Mouse (Mus musculus): ENCODE data around the gene Spata33. TPM values are rescaled to one million over a fixed set of nuclear protein-coding genes. Genes with fewer than 3 reads are reported as not detected.
A peak's percentile ranks its signal among the peaks of the same experiment; 100 is the strongest.

The Spata33 gene
- polyA plus RNA-seq, 1 experiment: 6.8 TPM

DNA sequence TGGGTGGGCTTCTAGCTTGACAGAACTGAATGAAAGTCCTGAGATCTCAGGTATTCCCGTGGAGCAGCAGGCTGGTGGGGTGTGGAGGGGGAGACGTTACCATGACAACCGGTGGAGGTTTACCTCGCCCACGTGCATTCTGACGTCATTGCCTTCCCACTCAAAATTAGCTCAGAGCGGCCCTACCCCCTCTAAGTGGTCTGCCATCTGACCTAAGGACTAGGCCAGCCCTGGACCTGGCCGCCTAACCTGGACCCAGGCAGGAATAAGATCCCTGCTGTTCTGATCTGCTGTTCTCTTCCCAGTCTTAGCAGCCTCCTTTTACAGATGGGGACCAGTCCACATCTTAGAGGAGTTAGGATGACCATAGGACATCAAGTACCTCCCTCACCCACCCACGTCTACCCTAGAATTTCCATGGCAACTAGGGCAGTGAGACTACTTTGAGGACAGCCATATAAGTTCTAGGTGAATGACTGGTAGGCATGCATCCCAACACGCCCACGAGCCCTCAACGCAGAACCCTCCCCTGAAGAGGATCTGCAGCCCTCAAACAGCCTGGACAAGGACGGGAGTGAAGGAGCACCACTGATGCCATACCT is 22.4 kb downstream of the Spata33 start:
- TF ChIP-seq CTCF (IDR thresholded peaks at IDR 0.05; ENCODE audit: borderline replicate concordance, extremely low read depth, insufficient read depth, insufficient read length) (no peak), POLR2A (IDR thresholded peaks at IDR 0.05; ENCODE audit: borderline replicate concordance, extremely low read depth, insufficient read depth, insufficient read length, poor library complexity, severe bottlenecking) (no peak)
- peak; percentile 39 for DNase-seq (ENCODE audit: low read depth)

DNA sequence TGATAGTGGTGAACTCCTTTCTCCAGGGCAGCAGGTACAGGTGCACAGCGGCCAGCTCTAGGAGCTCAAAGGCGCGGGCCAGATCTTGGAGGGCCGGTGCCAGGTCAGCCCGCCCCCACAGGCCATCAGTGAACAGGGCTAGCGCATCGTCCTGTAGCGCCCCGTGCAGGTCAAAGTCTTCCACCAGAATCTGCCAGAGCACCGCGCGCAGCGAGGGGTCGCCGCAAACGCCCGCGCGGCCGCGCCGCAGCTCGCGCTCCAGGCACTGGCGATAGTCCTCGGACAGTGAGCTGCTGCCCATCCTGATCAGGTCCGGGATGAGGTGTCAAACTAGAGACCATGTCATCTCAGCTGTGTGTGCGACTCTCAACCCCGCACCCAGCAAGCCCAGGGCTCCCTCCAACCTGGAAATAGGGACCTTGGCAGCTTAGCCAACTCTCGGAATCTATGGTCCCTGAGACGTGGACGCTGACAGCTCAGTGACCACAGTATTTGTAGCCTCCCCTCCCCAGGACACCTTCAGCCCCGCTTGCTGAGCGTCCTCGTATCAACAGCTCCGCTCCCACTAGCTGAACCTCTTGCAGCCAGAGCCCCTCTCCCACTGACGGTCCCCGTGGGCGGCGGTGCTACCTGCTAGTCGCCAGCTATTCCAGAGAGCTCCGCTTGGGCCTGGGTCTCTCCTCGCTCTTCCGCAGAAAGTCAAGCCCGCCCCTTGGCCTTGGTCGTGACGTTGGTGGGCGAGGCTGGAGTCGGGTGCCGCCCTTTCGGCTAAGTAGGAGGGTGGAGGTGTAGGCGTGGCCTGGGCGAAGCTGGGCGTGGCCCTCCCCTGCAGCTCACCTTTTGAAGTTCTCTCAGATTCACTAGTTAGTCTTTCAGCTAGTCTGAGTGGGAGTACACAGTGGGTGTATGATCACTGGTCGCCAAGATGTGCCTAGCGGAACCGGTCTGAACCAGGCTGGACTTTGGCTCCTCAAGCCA is 23.2 kb downstream of the Spata33 start, which contains the start of gene Spata2l:
Gene Spata2l (minus strand): TSS at position 714 of the 978 bp plus-strand sequence.
- TF ChIP-seq POLR2A (IDR thresholded peaks at IDR 0.05; ENCODE audit: borderline replicate concordance, extremely low read depth, insufficient read depth, insufficient read length, poor library complexity, severe bottlenecking) (no peak), CTCF (IDR thresholded peaks at IDR 0.05; ENCODE audit: borderline replicate concordance, extremely low read depth, insufficient read depth, insufficient read length) (no peak)
- DNase-seq (ENCODE audit: low read depth): peak; percentile 84

DNA sequence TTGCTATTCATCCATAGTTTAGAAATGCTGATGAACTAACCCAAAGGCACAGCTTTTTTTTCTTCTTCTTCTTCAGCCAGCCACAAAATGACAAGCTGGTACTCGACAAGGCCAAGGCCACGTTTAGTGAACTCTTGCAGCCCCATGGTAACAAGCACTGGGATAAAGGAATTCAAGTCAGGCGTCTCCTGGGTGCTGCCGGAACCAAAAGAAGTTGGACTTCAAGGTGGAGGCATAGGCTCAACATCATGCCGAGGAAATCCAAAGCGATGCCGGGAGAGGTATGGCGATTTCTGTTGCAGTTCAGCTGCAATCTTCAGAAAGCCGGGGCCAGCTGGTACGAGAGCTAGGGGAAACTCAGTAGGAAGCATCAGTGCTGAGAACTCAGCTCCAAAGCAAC is 26.8 kb downstream of the Spata33 start:
- TF ChIP-seq POLR2A (IDR thresholded peaks at IDR 0.05; ENCODE audit: borderline replicate concordance, extremely low read depth, insufficient read depth, insufficient read length, poor library complexity, severe bottlenecking): no peak
- TF ChIP-seq CTCF (IDR thresholded peaks at IDR 0.05; ENCODE audit: borderline replicate concordance, extremely low read depth, insufficient read depth, insufficient read length): no peak
- no peak for DNase-seq (ENCODE audit: low read depth)

DNA sequence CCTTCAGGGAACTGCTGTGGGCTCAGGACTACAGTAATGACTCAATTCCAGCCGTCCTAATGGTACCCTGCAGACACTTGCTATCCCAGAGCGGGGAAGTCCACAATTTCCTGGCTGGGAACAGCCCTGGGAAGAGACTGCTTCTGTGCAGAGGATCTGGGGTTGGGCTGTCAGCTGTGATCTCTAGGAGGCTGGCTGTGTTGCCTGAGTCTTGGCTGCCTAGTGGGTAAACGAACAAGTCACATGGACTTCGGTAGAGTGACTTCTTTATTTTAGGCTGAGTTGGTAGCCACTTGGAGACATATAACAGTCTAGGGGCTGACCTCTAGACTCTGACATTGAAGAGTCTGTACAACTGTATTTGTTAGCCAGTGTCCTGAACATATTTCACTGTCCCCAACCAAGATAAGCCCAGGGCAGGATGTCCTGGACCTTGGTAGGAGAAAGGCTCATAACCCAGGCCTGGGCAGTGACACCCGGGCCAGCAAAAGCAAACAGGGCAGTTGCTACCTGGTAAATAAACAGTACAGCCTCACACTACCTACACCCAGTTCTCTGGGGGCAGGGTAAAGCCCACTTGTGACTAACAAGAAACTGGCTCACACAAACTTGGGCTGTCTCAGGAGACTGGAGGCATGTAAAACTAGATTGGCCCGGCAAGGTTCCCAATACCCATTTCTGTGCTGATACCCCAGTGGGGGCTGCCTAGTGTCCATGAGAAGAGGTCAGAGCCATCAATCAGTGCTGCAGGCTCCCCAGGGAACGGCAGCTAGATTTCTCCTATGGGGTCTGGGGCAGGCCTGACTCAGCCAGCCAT is 29.7 kb downstream of the Spata33 start:
- no peak for DNase-seq (ENCODE audit: low read depth)
- TF ChIP-seq POLR2A (IDR thresholded peaks at IDR 0.05; ENCODE audit: borderline replicate concordance, extremely low read depth, insufficient read depth, insufficient read length, poor library complexity, severe bottlenecking): no peak
- no peak for TF ChIP-seq CTCF (IDR thresholded peaks at IDR 0.05; ENCODE audit: borderline replicate concordance, extremely low read depth, insufficient read depth, insufficient read length)

DNA sequence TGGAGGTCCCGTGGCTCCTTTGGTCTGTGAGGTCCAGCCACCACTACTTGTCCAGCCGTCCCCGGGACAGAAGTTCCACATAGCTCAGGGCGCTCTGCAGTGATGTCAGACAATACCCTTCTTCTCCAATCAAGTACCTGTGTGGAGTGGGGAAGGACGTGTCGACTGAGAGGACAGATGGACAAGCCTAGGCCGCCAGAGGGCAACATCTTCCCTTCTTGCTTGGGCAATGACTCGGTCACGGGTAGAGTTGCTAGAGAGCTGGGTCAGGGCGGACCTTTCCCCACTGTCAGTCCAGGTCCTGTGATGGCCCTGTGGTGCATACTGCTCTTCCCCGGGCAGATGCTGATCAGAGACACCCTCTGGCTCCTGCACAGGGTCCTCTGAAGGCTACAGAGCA is 30.4 kb downstream of the Spata33 start:
- no peak for DNase-seq (ENCODE audit: low read depth)
- TF ChIP-seq POLR2A (IDR thresholded peaks at IDR 0.05; ENCODE audit: borderline replicate concordance, extremely low read depth, insufficient read depth, insufficient read length, poor library complexity, severe bottlenecking) (no peak), CTCF (IDR thresholded peaks at IDR 0.05; ENCODE audit: borderline replicate concordance, extremely low read depth, insufficient read depth, insufficient read length) (no peak)

DNA sequence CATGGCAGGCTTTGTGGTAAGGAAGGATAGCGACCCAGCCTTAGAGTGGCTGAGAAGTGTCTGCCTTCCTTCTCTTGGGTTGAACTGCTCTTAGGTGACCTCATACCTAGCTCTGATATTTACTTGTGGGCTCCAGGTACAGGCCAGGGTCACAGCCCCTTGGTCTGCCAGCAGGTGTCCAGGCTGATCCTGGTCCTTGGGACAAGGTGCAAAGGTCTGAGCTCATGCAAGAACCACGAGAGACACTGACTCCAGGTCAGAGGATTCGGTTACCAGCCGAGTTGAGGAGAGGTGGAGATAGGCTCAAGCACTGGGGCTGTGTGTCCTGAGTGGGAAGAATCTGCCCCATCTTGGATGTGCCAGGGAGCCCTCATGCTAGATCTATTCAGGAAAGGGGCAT is 31.8 kb downstream of the Spata33 start:
- TF ChIP-seq POLR2A (IDR thresholded peaks at IDR 0.05; ENCODE audit: borderline replicate concordance, extremely low read depth, insufficient read depth, insufficient read length, poor library complexity, severe bottlenecking) (no peak), CTCF (IDR thresholded peaks at IDR 0.05; ENCODE audit: borderline replicate concordance, extremely low read depth, insufficient read depth, insufficient read length) (no peak)
- DNase-seq (ENCODE audit: low read depth): no peak

DNA sequence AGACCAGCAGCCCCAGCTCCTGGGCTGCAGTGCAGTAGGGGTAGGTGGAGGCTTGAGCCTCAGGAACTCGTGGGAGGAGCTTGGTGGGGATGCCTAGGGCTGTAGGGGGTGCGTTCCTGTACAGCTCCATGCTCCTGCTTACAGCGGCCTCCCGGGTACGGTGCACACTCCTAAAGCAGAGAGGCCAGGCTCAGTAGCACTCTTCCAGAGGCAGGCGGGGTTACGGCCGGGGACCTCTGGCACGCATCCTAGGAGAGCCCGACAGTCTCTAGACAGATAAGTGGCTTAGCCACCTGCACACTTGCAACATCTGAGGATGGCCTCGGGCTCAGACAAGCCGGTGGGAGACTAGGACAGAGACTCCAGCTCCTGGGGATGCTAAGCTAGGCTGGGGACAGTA is 32.9 kb downstream of the Spata33 start:
- DNase-seq (ENCODE audit: low read depth): no peak
- no peak for TF ChIP-seq CTCF (IDR thresholded peaks at IDR 0.05; ENCODE audit: borderline replicate concordance, extremely low read depth, insufficient read depth, insufficient read length)
- TF ChIP-seq POLR2A (IDR thresholded peaks at IDR 0.05; ENCODE audit: borderline replicate concordance, extremely low read depth, insufficient read depth, insufficient read length, poor library complexity, severe bottlenecking): no peak

DNA sequence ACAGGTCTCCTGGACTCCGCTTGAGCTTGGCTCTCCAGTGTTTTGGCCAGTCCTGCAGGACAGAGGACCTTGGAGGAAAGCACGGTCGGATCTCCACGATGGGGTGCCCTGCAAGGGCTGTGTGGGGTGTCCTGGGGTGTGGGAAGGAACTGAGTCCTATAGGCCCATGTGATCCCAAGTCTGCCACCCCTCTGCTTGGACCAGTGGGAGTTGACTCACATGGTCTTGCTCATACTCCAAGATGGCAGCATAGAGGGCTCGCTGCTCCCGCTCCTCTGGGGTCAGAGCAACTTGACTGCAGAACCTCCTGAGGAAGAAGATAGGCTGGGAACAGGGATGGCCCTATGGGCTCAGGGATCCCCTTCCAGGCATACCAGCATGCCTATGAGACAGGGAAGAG is 35.1 kb downstream of the Spata33 start:
- TF ChIP-seq CTCF (IDR thresholded peaks at IDR 0.05; ENCODE audit: borderline replicate concordance, extremely low read depth, insufficient read depth, insufficient read length): no peak
- no peak for TF ChIP-seq POLR2A (IDR thresholded peaks at IDR 0.05; ENCODE audit: borderline replicate concordance, extremely low read depth, insufficient read depth, insufficient read length, poor library complexity, severe bottlenecking)

DNA sequence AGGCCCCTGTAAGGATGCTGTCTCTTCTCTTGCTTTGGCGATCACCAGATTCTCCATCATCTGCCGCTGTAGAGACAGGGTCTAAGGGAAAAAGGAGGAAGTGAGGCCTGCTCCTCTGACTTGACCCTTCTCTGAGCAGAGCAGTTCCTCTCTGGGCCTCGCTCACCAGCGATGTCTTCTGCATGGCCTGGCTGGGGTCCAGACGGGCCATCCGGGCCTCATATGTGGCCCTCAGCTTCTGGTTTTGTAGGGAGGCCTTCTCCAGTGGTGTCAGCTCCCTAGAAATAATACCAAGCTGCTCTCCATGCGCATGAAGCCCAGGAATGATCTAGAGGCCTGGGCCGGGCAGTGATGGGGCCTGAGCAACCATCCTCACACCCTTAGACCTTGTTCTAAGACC is 36.0 kb downstream of the Spata33 start:
- no peak for TF ChIP-seq CTCF (IDR thresholded peaks at IDR 0.05; ENCODE audit: borderline replicate concordance, extremely low read depth, insufficient read depth, insufficient read length)
- no peak for TF ChIP-seq POLR2A (IDR thresholded peaks at IDR 0.05; ENCODE audit: borderline replicate concordance, extremely low read depth, insufficient read depth, insufficient read length, poor library complexity, severe bottlenecking)

More for the DNA sequence above, 35.1 kb downstream of the Spata33 start:
- no peak for DNase-seq (ENCODE audit: low read depth)

DNA sequence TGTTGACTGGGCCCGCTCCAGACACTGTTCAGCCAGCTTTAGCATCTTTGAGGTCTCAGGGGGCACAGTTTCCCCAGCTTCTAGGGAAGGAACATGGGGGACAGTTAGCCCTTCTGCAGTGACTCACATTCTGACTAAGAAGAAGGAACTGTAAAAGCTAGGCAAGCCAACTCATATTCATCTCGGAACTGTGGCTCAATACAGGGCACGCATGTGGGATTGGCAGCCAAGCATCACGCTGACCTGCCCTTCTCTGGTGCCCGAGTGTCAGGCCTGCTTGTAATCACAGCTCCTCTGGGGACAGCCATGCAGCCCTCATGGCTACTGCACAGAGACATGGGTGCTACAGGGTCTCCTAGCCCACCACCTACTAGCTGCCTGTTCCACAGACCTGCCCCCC is 38.3 kb downstream of the Spata33 start:
- TF ChIP-seq POLR2A (IDR thresholded peaks at IDR 0.05; ENCODE audit: borderline replicate concordance, extremely low read depth, insufficient read depth, insufficient read length, poor library complexity, severe bottlenecking) (no peak), CTCF (IDR thresholded peaks at IDR 0.05; ENCODE audit: borderline replicate concordance, extremely low read depth, insufficient read depth, insufficient read length) (no peak)
- no peak for DNase-seq (ENCODE audit: low read depth)

More for the DNA sequence above, 36.0 kb downstream of the Spata33 start:
- DNase-seq (ENCODE audit: low read depth): no peak

DNA sequence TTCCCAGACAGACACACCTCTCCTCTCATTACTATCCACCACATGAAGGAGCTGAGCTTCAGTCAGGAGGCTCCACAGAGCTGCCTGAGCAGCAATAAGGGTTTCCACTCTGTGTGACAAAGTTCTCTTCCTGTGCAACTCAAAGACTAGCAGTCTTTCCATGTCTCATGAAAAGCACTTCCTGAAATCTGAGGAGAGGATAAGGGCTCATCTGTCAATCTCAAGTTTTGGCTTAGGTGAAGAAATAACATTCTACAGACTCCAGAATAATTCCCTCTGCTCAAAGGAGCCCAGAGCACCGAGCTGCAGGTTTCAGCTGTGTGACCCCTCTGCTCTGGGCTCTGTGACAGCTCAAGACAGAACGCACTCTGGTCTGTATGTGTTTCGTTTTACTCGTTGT is 40.3 kb downstream of the Spata33 start:
- TF ChIP-seq POLR2A (IDR thresholded peaks at IDR 0.05; ENCODE audit: borderline replicate concordance, extremely low read depth, insufficient read depth, insufficient read length, poor library complexity, severe bottlenecking): no peak
- DNase-seq (ENCODE audit: low read depth): no peak

Data from brain, embryonic 14.5 days (tissue).